Mouse (Mus musculus) lung, adult 18-20 months (tissue): ENCODE data around the gene St6galnac6.

Experiments used
- DNase-seq, 2 experiments: peaks; one replicate each; pipeline ENCODE4 v3.0.0; 2022; ENCODE audit warnings: mixed read lengths in 2 of 2

Gene St6galnac6

DNA sequence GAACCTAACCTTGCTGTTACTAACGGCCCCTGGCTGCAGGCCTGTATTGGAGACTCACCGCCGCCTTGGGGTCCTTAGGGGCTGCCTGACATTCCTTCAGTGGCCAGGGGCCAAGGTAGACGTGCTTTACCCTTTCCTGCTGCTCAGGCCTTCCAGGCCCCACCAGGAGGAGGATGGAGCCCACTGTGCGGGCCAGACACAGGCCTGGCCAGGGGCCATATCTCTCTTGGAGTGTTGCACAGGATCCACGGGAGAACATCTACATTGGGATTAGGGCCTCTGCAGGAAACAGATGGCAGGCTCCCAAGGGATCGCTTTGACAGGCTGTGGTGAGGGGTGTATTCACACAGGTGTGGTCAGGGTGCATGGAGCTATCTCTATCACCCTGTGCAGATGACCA, 43.3 kb downstream of the St6galnac6 start:
- no peak for DNase-seq

DNA sequence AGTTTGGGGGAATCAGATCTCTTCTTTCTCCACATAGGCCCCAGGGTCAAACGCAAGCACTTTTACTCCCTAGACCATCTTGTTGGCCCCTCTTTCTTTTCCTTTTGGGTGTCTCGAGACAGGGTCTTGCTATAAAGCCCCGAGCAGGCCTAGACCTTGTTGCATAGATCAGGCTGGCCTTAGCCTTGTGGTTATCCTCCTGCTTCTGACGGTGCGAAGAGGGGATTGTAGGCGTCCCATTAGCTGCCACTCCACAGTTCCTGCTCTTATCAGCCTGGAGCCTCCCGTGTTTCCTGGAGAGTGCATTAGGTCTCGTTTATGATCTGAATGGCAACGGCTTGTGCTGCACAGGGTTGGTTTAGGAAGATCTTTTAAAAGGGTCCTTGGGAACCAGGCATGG, 44.6 kb downstream of the St6galnac6 start:
- no peak for DNase-seq

DNA sequence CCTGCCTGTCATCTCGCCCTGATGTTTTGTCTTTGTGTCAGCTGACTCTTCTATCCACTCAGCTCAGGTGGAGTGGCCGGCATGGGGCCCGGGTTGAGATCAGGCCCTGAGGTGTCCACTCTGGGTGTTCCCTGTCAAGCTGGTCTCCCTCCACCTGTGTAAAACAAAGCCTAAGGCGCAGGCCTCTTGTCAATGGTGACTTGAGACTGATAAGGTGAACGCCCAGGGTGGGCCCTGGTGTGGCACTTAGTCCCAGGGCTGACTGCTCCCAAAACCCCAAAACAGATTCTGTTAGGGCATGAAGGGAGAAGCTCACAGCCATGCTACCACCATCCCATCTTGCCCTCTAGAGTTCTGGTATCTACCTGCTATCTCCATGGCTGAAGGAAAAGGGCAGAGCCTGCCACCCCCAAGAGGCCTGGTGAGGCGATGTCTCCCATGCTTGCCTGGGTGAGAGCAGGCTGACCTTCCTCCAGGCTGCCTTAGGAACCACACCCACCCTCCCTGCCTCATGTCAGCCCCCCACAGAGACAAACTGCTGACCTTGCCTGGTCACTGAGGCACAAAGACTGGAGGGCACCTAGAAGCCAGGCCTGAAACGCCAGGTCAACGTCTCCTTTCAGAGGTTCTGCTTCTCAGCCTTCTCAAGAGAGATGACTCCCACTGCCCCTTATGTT, 45.4 kb downstream of the St6galnac6 start:
- DNase-seq: no peak

DNA sequence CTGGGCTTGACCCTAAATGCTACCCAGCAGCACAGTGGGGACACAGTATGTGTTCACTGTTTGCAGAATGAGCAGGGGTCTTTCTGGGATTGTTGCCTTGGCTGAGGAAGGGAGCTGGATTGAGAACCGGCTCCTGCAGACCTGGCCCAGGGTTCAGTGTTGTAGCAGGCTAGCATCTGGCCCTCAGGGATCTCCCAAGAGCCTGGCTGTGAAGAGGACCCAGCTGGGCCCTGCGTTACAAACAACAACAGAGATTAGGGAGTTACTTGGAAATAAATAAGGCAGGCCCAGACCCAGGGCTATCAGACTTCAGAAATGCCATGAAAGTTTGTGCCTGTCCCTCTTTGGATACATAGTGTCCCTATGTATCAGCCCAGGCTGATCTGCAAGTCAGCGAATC, 46.1 kb downstream of the St6galnac6 start:
- DNase-seq: no peak

DNA sequence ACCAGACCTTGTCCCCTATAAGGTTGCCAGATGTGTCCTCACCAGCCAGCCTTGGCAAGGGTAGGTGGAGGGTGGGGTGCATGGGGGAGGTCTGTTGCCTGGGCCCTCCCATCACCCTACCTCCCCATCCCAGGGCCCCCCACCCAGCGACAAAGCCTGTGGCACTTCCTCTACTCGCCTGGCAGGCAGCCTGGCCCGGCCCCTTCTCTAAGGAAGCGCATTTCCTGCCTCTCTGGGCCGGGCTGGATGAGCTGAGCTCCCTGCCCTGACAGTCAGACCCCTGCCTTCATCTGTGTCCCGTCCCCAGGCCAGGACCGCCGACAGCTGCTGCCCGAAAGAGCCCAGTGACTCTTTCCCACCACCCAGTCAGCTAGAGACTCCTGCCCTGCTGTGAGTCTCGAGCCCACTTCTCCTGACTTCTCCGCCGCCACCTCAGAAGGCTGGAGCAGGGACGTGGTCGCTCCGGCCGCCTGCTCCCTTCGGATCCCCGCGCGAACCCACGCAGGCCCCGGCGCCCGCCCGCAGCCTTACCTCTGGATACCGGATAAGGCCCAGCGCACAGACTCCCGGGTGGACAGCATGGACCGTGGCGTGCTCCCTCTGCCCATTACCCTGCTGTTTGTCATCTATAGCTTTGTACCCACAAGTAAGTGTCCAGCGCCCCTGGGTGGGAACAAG, 47.0 kb downstream of the St6galnac6 start, which contains the start of gene Eng:
Gene Eng, plus strand, starts transcription at position 217 of the 678 bp plus-strand sequence.
- peak; percentile 86 to 91 for DNase-seq

DNA sequence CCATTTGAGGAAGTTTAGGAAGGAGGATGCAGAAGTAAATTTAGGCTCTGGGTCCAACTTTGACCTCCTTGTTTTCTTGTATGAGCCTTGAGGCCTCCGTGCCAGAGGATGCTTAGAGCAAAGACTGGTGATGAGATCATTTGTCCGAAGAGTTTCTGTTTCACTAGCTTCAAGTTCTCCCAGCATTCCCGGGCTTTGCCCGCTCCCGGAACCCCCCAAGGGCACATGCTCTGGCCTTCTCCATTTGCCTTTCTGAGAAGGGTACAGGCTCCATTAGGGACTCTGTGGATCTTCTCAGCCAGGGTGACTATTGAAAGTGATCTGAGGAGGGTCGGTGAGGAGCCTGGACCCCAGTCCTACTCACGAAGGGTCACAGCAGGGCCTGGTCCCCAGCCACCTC, 47.9 kb downstream of the St6galnac6 start:
- no peak for DNase-seq

DNA sequence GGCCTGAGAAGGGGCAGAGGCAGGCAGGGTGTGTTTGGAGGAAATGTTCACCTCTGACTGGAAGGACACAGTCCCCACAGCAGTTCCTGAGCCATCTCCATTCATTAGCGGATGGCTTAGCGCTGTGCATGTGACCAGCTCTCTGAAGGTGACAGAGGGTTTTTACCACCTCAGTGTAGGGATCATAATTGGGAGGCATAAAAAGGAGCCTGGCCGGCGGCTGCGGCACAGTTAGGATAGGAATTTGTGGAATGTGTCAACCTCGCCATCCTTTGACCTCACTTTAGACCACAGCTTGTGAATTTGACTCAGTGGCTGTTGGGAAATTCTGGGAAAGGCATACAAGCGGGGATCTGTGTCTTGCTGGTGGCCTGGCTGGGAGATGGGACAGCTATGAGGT, 54.3 kb downstream of the St6galnac6 start:
- DNase-seq: no peak

DNA sequence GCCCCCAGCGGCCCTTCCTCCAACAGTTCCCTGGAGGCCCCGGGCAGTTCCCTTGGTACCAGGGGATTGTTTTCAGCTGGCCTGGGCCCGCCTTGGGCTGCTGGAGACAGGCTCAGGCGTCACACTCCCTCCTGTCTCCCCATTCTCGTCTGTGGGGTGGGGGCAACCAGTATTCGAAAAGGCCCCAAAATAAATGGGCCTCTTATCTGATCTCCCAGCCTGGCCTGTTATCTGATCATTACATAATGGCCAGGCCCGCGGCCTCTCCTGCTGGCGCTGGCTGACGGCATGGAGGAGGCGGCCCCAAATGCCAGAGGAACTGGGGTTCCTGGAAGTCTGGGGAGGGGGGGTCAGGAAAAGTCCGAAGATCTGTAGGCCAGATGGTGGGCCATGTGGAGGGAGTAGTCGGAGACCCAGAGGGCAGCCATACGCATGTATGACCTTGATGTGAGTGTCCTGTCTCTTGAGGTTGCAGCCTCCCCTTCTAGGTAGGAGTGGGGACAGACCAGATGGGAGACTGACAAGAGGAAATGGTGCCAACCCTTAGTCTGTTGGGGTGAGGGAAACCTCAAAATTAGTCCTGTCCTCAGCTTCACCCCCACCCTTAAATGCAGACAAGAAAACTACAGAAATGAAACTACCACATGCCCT, 55.4 kb downstream of the St6galnac6 start:
- DNase-seq: peak; percentile 71 to 82

DNA sequence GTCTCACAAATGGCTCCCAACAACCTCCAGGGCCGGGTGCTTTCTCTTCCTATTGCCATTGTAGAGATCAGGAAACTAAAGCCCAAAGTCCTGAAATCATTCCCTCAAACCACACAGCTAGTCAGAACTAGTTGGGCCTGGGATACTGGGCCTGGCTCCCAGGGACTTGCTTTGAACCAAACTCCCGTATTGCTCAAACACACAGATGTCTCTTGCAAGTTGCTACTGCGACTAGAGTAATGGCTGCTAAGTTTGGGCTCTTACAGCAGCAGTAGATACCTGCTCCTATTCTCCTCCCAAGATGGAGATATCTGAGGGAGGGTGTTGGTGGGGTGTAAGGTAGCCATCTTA, 55.9 kb downstream of the St6galnac6 start:
- no peak for DNase-seq

DNA sequence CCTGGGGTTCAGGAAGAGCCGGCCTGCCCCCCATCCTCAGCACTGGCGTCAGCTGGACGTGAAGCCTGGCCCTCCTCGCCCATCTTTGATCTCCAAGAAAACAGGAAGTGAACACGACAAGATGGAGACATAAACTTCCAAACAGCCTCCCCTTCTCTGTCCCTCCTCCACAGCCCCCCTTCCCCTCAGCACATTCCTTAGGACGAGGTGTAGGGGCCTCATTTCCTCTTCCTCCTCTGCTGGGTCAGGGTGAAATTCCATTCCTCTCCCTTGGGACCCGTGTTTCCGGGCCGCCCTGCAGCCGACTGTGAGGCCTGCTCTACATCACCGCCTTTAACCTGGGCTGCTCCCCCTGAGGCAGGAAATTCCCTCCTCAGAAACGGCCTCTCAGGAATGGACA, 56.3 kb downstream of the St6galnac6 start:
- peak; percentile 67 to 81 for DNase-seq

DNA sequence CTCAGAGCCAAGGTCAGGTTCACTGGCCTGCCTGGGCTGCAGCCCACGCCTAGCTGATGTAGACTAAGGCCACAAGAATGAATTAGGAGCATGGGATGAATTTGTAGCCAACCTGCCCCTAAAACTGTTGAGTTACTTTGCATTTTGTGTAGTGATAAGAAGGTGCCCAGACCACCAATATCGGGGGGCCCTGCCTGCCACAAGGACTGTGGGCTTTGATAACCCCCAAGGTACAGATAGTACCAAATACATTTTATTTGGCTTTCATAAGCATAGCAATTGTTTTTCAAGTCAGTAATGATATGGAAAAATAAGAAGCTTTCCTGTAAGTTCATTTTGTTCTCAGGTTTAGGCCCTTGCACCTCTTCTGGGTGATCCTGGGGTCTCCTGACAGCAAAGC, 59.4 kb downstream of the St6galnac6 start:
- no peak for DNase-seq

DNA sequence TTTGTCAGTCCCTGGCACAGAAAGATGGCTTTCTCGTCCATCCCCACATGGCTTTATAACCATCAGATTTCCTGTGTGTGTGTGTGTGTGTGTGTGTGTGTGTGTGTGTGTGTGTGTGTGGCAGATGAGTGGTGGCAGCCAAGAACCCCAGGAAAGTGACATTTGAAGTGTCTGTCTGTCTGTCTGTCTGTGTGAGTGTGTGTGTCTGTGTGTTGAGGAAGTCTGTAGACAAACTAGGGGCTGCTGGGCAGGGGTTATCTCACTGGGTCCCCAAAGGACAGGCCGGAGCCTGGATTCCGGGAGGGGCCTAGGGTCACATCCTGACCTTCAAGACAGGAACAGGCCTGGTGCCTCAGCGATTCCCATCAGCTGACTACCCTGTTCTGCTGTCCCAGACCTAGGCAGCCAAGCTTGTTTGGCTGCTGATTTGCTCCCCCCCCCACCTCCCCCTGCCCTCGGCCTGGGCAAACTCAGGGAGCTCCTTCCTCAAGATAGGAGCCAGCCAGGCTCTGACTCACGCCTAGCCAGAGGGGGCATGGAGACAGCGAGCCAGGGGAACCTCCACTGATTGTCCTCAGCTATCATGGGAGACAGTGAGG, 62.1 kb downstream of the St6galnac6 start:
- DNase-seq: peak; percentile 77 to 85

DNA sequence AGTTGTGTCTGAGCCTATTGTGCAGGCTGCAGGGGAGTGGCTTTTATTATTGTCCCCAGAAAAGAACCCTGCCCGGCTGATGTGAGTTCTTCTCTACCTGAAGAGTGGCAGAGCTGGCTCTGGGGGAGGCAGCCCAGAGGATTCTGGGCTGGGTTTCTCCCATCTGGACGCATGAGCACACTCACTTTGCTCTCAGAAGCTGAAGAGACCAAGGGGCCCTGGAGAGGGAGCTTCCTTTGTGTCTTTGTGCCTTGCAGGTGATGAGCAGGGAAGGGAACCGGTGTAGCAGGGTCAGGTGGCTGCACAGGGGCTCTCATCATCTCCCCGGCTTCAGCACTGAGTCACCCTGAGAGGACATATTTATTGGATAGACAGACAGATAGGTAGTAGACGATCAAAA, 62.8 kb downstream of the St6galnac6 start:
- no peak for DNase-seq

DNA sequence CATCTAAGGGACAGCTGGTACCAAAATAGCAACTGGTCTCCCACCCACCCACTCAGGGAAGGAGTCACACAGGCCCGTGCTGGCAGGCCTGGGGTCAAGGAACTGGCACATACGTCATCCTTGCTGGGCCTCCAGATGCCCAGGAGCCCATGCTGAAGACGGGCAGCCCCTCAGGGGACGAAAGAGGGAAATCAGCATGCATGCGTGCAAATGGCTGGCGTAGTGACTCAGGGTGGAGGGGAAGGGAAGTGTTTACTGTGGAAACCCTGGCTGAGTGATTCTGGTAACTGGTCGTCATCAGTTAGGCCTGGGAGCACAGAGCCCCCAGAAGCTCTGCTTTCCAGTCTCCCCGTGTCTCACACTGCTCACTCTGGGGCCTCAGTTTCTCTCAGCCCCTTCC, 65.8 kb downstream of the St6galnac6 start:
- no peak for DNase-seq

DNA sequence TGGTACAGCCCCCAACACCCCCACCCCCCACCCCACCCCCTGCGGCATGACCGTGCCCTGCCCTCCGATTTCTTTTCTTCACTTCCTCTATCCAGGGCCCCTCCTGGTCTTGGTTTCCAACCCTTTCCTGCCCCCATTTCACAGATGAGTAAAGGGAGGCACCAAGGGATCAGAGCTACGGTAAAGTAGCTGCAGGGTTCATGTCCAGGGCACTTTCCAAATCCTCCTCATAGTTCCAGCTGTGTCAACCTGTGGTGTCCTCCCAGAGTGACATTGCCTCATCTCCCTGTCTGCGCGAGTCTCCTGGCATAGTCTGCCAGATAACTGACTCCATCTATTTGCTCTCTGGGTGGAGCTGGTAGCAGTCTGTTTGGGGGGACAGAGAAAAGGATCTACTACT, 66.3 kb downstream of the St6galnac6 start:
- no peak for DNase-seq

DNA sequence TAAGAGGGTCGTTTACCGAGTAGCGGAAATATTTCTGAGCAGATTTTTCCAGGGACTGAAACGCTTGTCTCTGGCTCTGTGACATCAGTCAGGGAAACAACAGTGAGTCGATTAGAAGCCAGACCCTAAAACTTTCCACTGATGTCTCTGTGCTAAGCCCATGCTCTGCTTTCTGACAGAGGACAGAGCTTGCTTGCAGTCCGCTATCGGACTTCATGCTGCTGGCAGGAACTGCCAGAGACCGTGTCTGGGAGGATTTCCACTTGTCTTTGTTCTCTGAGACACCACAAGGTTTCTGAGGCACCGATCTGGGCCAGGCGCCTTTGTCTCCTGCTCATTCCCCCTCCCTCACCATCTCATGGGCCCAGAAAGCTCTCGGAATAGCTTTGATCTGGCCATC, 68.3 kb downstream of the St6galnac6 start:
- no peak for DNase-seq

DNA sequence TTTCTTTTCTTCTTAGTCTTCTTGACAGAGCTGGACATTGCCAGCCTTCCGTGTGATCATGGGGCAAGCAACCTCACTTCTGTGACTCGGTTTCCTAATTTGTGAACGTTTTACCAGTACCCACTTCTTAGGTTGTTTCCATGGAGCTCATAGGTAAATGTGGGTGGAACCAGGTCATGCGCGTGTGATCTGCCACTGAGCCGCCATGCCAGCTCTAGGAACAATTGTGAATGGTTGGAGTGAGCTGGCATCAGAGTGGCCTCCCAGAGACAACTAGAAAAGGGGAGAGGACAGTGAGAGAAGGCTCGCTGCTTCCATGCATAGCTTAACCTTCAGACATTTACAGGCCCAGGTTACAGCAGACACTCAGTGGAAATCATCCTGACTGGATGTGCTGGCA, 68.7 kb downstream of the St6galnac6 start:
- DNase-seq: no peak

DNA sequence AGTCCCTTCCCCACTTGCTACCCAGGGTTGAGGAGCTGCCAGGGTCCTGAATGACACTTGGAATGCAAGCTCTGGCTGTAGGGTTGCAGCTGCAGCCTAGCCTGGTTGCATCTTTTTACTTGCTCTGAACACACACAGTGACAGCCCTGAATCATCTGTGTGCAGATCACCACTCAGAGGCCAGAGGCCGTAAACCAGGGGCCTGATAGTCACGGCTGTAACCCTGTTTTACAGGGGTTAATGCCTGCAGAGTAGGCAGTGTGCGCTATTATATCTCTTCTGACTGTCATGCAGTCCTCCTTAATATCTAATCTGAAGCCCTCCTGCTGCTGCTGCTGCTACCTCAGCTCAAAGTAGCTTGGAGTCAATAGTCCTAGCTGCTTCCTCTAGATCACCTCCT, 70.4 kb downstream of the St6galnac6 start:
- no peak for DNase-seq
